Mouse (Mus musculus) MEL (cell line): Measurements from ENCODE around the gene Slc5a5. TPM values are rescaled to one million over a fixed set of nuclear protein-coding genes. Genes with fewer than 3 reads are reported as not detected.

Experiments
- DNase-seq: peaks from one replicate; pipeline ENCODE4 v3.0.0; 2011; ENCODE audit warnings: low read depth, low spot score
- H3K27ac ChIP-seq: 2 replicates; pipeline ENCODE4 v1.5.1; 2012; ENCODE audit warnings: low read depth, mild to moderate bottlenecking, control low read depth, low read length, moderate library complexity; ENCODE audit not compliant: control insufficient read depth
- H3K27me3 ChIP-seq, 2 experiments: fragments of 150-350 bp in 1 of 2; sonication (generic) in 1 of 2; 2 replicates each; pipeline ENCODE4 v1.6.1; 2012; ENCODE audit warnings: low read length in 2 of 2, mild to moderate bottlenecking in 2 of 2, improper control_type of control experiment in 1 of 2, moderate library complexity in 1 of 2; ENCODE audit not compliant: insufficient read depth in 2 of 2, control insufficient read depth in 1 of 2
- H3K36me3 ChIP-seq, 2 experiments: 2 replicates each; pipeline ENCODE4 v1.6.1; 2012 to 2014; ENCODE audit warnings: low read length in 2 of 2, improper control_type of control experiment in 1 of 2, inconsistent platforms in 1 of 2, mild to moderate bottlenecking in 1 of 2; ENCODE audit not compliant: insufficient read depth in 2 of 2, control insufficient read depth in 1 of 2
- H3K4me1 ChIP-seq, 2 experiments: fragments of 150-350 bp in 1 of 2; sonication (generic) in 1 of 2; 2 replicates each; pipeline ENCODE4 v1.6.1; 2012; ENCODE audit warnings: low read length in 2 of 2, improper control_type of control experiment in 1 of 2, mild to moderate bottlenecking in 1 of 2; ENCODE audit not compliant: insufficient read depth in 2 of 2, control insufficient read depth in 1 of 2
- H3K4me3 ChIP-seq, 2 experiments: fragments of 150-350 bp in 1 of 2; sonication (generic) in 1 of 2; 2 replicates each; pipeline ENCODE4 v1.5.1; 2012; ENCODE audit warnings: low read depth in 2 of 2, low read length in 2 of 2, mild to moderate bottlenecking in 2 of 2, moderate library complexity in 2 of 2, control low read depth in 1 of 2, improper control_type of control experiment in 1 of 2; ENCODE audit not compliant: control insufficient read depth in 1 of 2, insufficient read depth in 1 of 2
- H3K79me2 ChIP-seq: 2 replicates; pipeline ENCODE4 v1.6.1; 2012; ENCODE audit warnings: mild to moderate bottlenecking, low read length, moderate library complexity; ENCODE audit not compliant: control insufficient read depth, poor library complexity, insufficient read depth
- H3K9ac ChIP-seq: 2 replicates; pipeline ENCODE4 v1.6.1; 2012; ENCODE audit warnings: low read depth, mild to moderate bottlenecking, control low read depth, low read length, moderate library complexity; ENCODE audit not compliant: control insufficient read depth, poor library complexity, severe bottlenecking
- H3K9me3 ChIP-seq: fragments of 150-350 bp; sonication (generic); replicated peaks from 2 replicates; pipeline ENCODE4 v1.6.1; 2012; ENCODE audit warnings: mild to moderate bottlenecking, low read length, improper control_type of control experiment, moderate library complexity; ENCODE audit not compliant: insufficient read depth
- BHLHE40 ChIP-seq: IDR thresholded peaks from 2 replicates; pipeline ENCODE4 v1.6.1; 2012; ENCODE audit warnings: low read depth, mild to moderate bottlenecking, inconsistent platforms, low read length, improper control_type of control experiment, borderline replicate concordance
- ELF1 ChIP-seq: IDR thresholded peaks from 2 replicates; pipeline ENCODE4 v1.6.1; 2014; ENCODE audit warnings: low read depth, mild to moderate bottlenecking, inconsistent platforms, low read length, improper control_type of control experiment, moderate library complexity
- EP300 ChIP-seq, 2 experiments: IDR thresholded peaks; 2 replicates each; pipeline ENCODE4 v1.6.1; 2011; ENCODE audit warnings: improper control_type of control experiment in 2 of 2, low read length in 2 of 2, low read depth in 1 of 2, mild to moderate bottlenecking in 1 of 2
- ETS1 ChIP-seq: IDR thresholded peaks from 2 replicates; pipeline ENCODE4 v1.6.1; 2012; ENCODE audit warnings: low read depth, mild to moderate bottlenecking, inconsistent platforms, low read length, improper control_type of control experiment, moderate library complexity
- HCFC1 ChIP-seq: IDR thresholded peaks from 2 replicates; pipeline ENCODE4 v1.6.1; 2012; ENCODE audit warnings: low read depth, mild to moderate bottlenecking, inconsistent platforms, low read length, improper control_type of control experiment, moderate library complexity
- KAT2A ChIP-seq: conservative IDR thresholded peaks from 2 replicates; pipeline ENCODE4 v1.6.1; 2012; ENCODE audit warnings: low read depth, low read length, improper control_type of control experiment, inconsistent platforms
- MAFK ChIP-seq: IDR thresholded peaks from 2 replicates; pipeline ENCODE4 v1.6.1; 2011; ENCODE audit warnings: low read depth, mild to moderate bottlenecking, low read length, improper control_type of control experiment, borderline replicate concordance
- MAX ChIP-seq: IDR thresholded peaks from 2 replicates; pipeline ENCODE4 v1.6.1; 2011; ENCODE audit warnings: low read length, improper control_type of control experiment
- MEF2A ChIP-seq: IDR thresholded peaks from 2 replicates; pipeline ENCODE4 v1.6.1; 2014; ENCODE audit warnings: low read depth, mild to moderate bottlenecking, inconsistent platforms, low read length, improper control_type of control experiment; ENCODE audit not compliant: poor library complexity, insufficient replicate concordance, severe bottlenecking; ENCODE audit errors: extremely low read depth
- MXI1 ChIP-seq: IDR thresholded peaks from 2 replicates; pipeline ENCODE4 v1.6.1; 2011; ENCODE audit warnings: mild to moderate bottlenecking, low read depth, low read length, improper control_type of control experiment
- MYB ChIP-seq: IDR thresholded peaks from 2 replicates; pipeline ENCODE4 v1.6.1; 2011; ENCODE audit warnings: mild to moderate bottlenecking, low read depth, low read length, improper control_type of control experiment
- NELFE ChIP-seq: IDR thresholded peaks from 2 replicates; pipeline ENCODE4 v1.6.1; 2011; ENCODE audit warnings: low read depth, low read length, improper control_type of control experiment
- NRF1 ChIP-seq: IDR thresholded peaks from 2 replicates; pipeline ENCODE4 v1.6.1; 2014; ENCODE audit warnings: low read depth, mild to moderate bottlenecking, inconsistent platforms, low read length, improper control_type of control experiment, moderate library complexity; ENCODE audit not compliant: poor library complexity, insufficient read depth, severe bottlenecking
- POLR2A ChIP-seq, 2 experiments: IDR thresholded peaks; 2 replicates each; pipeline ENCODE4 v1.6.1; 2011 to 2012; ENCODE audit warnings: low read length in 2 of 2, mild to moderate bottlenecking in 2 of 2, control low read depth in 1 of 2, improper control_type of control experiment in 1 of 2, low read depth in 1 of 2, moderate library complexity in 1 of 2; ENCODE audit not compliant: control insufficient read depth in 1 of 2, insufficient read depth in 1 of 2, poor library complexity in 1 of 2
- POLR2AphosphoS5 ChIP-seq: IDR thresholded peaks from 2 replicates; pipeline ENCODE4 v1.6.1; 2012; ENCODE audit warnings: low read depth, borderline replicate concordance, mild to moderate bottlenecking, inconsistent platforms, low read length, moderate library complexity, mixed read lengths
- RCOR1 ChIP-seq: IDR thresholded peaks from 2 replicates; pipeline ENCODE4 v1.6.1; 2012; ENCODE audit warnings: low read depth, mild to moderate bottlenecking, inconsistent platforms, low read length, improper control_type of control experiment
- SMC3 ChIP-seq: IDR thresholded peaks from 2 replicates; pipeline ENCODE4 v1.6.1; 2011; ENCODE audit warnings: low read depth, low read length, improper control_type of control experiment
- TAL1 ChIP-seq: IDR thresholded peaks from 2 replicates; pipeline ENCODE4 v1.6.1; 2012; ENCODE audit warnings: mild to moderate bottlenecking, inconsistent platforms, low read length, moderate library complexity, mixed read lengths
- TBP ChIP-seq: IDR thresholded peaks from 2 replicates; pipeline ENCODE4 v1.8.0; 2011; ENCODE audit warnings: low read depth, low read length, improper control_type of control experiment
- TCF12 ChIP-seq: IDR thresholded peaks from 2 replicates; pipeline ENCODE4 v1.6.1; 2014; ENCODE audit warnings: low read depth, mild to moderate bottlenecking, inconsistent platforms, low read length, improper control_type of control experiment, moderate library complexity
- UBTF ChIP-seq: IDR thresholded peaks from 2 replicates; pipeline ENCODE4 v1.6.1; 2012; ENCODE audit warnings: low read depth, mild to moderate bottlenecking, inconsistent platforms, low read length, improper control_type of control experiment, moderate library complexity, borderline replicate concordance; ENCODE audit not compliant: insufficient read depth
- USF2 ChIP-seq, 2 experiments: IDR thresholded peaks; 2 replicates each; pipeline ENCODE4 v1.6.1; 2011 to 2012; ENCODE audit warnings: improper control_type of control experiment in 2 of 2, low read length in 2 of 2, borderline replicate concordance in 1 of 2, inconsistent platforms in 1 of 2, low read depth in 1 of 2, mild to moderate bottlenecking in 1 of 2; ENCODE audit not compliant: insufficient read depth in 1 of 2
- ZC3H11A ChIP-seq: IDR thresholded peaks from 2 replicates; pipeline ENCODE4 v1.6.1; 2012; ENCODE audit warnings: low read depth, mild to moderate bottlenecking, inconsistent platforms, low read length, improper control_type of control experiment
- ZKSCAN1 ChIP-seq: IDR thresholded peaks from 2 replicates; pipeline ENCODE4 v1.6.1; 2012; ENCODE audit warnings: low read depth, mild to moderate bottlenecking, inconsistent platforms, low read length, improper control_type of control experiment, moderate library complexity
- ZMIZ1 ChIP-seq: IDR thresholded peaks from 2 replicates; pipeline ENCODE4 v1.6.1; 2012; ENCODE audit warnings: low read depth, mild to moderate bottlenecking, inconsistent platforms, low read length, improper control_type of control experiment, moderate library complexity
- polyA plus RNA-seq, 2 experiments: library from polyadenylated mRNA; stranded (reverse) in 1 of 2; unstranded in 1 of 2; fragments of >175 nt in 1 of 2; fragments of >200 nt in 1 of 2; gene quantifications; 2 replicates each; pipeline versions ENCODE4 v1.2.1 to v1.2.4; 2012; ENCODE audit warnings: low replicate concordance in 2 of 2, low read depth in 1 of 2; ENCODE audit not compliant: insufficient read length in 2 of 2, insufficient read depth in 1 of 2, missing spikeins in 1 of 2
- total RNA-seq: library from RNA; depleted of rRNA; stranded (reverse); fragments of 300-350 nt; gene quantifications from 2 replicates; pipeline ENCODE4 v1.2.3, GENCODE M21; 2012

The Slc5a5 gene
- total and polyA plus RNA-seq, 3 experiments: 0.12 to 0.36 TPM; not detected in 1

DNA sequence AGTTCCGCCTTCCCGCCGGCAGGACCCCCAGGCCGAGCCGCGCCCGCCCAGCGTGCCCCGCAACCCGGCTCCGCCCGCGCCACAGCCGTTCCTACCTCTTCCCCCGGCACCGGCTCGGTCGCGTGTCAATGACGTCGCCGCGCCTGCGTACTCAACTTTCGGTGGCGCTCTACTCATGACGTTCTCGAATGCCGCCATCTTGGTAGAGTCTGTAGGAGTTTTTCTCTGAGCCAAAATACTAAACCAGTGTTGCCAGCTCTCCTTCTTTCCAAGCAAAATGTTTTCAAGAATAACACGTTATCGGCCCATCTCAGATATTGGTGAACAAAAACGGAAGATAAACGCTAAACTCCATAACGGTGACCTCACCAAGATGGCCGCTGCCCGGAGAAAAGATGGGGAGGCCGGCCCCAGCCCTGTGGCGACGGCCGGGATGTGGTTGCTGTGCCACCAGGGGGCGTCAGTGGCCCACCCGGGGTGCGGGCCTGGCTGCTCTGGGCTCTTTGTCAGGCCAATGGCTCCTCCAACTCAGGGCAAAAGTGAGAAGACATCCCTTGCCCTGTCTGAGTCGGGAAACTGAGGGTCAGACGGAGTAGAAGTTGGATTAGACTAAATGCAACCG lies 19.1 kb downstream of the Slc5a5 start, which contains the start of gene Ccdc124 (continued):
- TF ChIP-seq ZMIZ1: no peak
- TF ChIP-seq SMC3: peak; percentile 79
- peak; percentile 81 for TF ChIP-seq ELF1

DNA sequence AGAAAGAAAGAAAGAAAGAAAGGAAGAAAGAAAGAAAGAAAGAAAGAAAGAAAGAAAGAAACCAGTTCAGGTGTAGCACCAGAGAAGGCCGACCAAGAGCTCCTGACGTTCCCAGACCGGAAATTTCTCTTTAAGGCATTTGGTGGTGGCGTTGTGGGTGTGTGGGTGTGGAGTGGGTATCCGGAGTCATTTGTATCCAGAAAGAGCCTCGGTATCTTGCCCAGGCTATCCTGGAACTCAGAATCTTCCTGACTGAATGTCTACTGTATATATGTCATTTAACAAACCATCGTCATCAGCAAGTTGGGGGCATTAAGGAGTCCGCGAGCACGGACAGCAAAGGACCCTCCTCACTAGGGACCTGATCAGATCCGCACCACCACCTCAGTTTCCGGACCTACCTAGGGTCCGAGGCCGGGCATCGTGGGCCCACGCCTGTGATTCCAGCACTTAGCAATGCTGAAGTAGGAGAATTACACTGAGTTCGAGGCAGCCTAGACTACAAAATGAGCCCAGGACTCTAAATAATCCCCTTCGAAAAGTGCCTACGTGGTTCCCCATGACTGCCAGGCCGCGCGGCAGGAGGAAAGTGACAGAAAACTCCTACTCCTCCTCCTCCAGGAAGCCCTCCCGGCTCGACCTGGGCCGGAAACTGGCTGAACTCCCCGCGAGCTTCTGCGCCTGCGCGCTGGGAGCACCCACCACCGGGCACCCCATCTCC lies 19.8 kb downstream of the Slc5a5 start:
- Histone ChIP-seq H3K4me1 (peaks cover 0 to 7% of the 10 kb centered on the region in 2 experiments; a peak in 1 of 4 replicates), H3K9me3 (no peaks in the 10 kb centered on the region), H3K9ac (peak overlapping the region; percentile 98), H3K36me3 (no peaks in the 10 kb centered on the region), H3K79me2 (peaks cover 5% of the 10 kb centered on the region), H3K4me3 (peak overlapping the region; percentile 87 to 97), H3K27me3 (no peaks in the 10 kb centered on the region), H3K27ac (peak overlapping the region; percentile 94)
- TF ChIP-seq UBTF (peak; percentile 79; the same call in 1 of the 2 replicates), NELFE (peak; percentile 79), TBP (peak; percentile 21; the same call in 1 of the 2 replicates), ZKSCAN1 (peak; percentile 93), MAX (0 out of 2 replicates have a peak, but pooled peaks have one; percentile 37), NRF1 (no peak), RCOR1 (no peak), POLR2A (IDR thresholded peaks at IDR 0.05; ENCODE audit: control insufficient read depth in 1 of 2, insufficient read depth in 1 of 2, low read depth in 1 of 2, low read length in 2 of 2, poor library complexity in 1 of 2) (peak; percentile 40 to 77; a peak in 3 of 4 replicates), POLR2AphosphoS5 (no peak), ELF1 (no peak; the same call in 1 of the 2 replicates)
- DNase-seq: peak; percentile 56

DNA sequence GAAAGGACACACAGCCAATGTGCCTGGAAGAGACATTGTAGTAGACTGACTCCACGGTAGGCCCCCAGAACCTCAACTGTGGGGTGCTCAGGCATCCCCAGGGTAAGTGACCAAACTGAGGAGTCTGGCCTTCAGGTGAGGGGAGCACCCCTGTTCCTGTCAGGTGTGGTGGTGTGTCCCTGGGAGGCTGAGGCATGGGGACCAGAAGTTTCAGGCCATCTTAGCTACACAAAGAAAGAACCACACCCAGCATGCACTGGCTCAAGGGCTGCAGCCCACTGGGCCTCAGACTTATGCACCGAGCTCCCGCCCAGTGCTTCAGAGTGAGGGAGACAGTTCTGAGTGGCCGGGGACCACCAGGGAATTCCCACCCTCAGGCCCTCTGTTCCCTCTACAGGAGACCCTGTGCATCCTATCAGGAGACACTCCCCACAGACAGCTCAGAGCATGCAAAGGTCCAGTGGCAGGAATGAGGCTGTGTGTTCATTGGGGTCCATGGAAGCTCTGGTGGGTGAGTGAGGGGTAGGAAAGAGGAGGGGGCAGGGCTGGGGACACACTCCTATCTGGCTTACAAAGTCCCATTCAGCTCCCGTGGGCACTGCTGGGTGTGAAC lies 21.3 kb downstream of the Slc5a5 start:
- Histone ChIP-seq H3K9ac (no peak overlapping the region), H3K27me3 (no peaks in the 10 kb centered on the region), H3K79me2 (peaks cover 5% of the 10 kb centered on the region), H3K27ac (no peak overlapping the region), H3K36me3 (peaks cover 0 to 1% of the 10 kb centered on the region in 2 experiments; a peak in 1 of 4 replicates), H3K4me3 (no peak overlapping the region), H3K4me1 (peaks cover 0 to 9% of the 10 kb centered on the region in 2 experiments; a peak in 1 of 4 replicates), H3K9me3 (no peaks in the 10 kb centered on the region)
- no peak for DNase-seq
- TF ChIP-seq EP300 (IDR thresholded peaks at IDR 0.05; ENCODE audit: low read depth in 1 of 2, low read length in 2 of 2) (no peak), BHLHE40 (no peak), MEF2A (no peak), ETS1 (no peak), HCFC1 (no peak), MXI1 (no peak), ZC3H11A (no peak), MAFK (no peak), TCF12 (no peak), USF2 (IDR thresholded peaks at IDR 0.05; ENCODE audit: borderline replicate concordance in 1 of 2, insufficient read depth in 1 of 2, low read depth in 1 of 2, low read length in 2 of 2) (no peak), MYB (no peak), KAT2A (no peak), TAL1 (no peak), ELF1 (no peak)
